Mouse (Mus musculus) limb, embryonic 14.5 days (tissue): ENCODE results near the gene Wdr77. TPM values are rescaled to one million over a fixed set of nuclear protein-coding genes. Genes with fewer than 3 reads are reported as not detected.

Source experiments
- ATAC-seq: fragments of 200-750 bp; cut with Nextera tagmentation; 2 replicates; pipeline ENCODE4 v1.8.0; 2017; ENCODE audit warnings: low read depth, moderate number of reproducible peaks, moderate TSS enrichment; ENCODE audit not compliant: low FRiP score
- DNase-seq: peaks from one replicate; pipeline ENCODE4 v3.0.0-alpha.2; 2015; ENCODE audit warnings: low spot score
- H3K27ac ChIP-seq: fragments of 300-500 bp; sonication (generic); replicated peaks from 2 replicates; pipeline ENCODE4 v1.5.1; 2014; ENCODE audit warnings: low read depth, mild to moderate bottlenecking, low read length, moderate library complexity, mixed read lengths
- H3K27me3 ChIP-seq: fragments of 300-500 bp; sonication (generic); 2 replicates; pipeline ENCODE4 v1.6.1; 2014; ENCODE audit warnings: low read length, mixed read lengths; ENCODE audit not compliant: control insufficient read depth, insufficient read depth
- H3K36me3 ChIP-seq: fragments of 300-500 bp; sonication (generic); 2 replicates; pipeline ENCODE4 v1.6.1; 2014; ENCODE audit warnings: mild to moderate bottlenecking, low read length, moderate library complexity, mixed read lengths; ENCODE audit not compliant: control insufficient read depth, insufficient read depth
- H3K4me1 ChIP-seq: fragments of 300-500 bp; sonication (generic); 2 replicates; pipeline ENCODE4 v1.6.1; 2014; ENCODE audit warnings: antibody characterized with exemption, low read length, mixed read lengths; ENCODE audit not compliant: control insufficient read depth, insufficient read depth
- H3K4me2 ChIP-seq: fragments of 300-500 bp; sonication (generic); replicated peaks from 2 replicates; pipeline ENCODE4 v1.6.1; 2014; ENCODE audit warnings: low read depth, mild to moderate bottlenecking, low read length, moderate library complexity; ENCODE audit not compliant: severe bottlenecking
- H3K4me3 ChIP-seq: fragments of 300-500 bp; sonication (generic); replicated peaks from 2 replicates; pipeline ENCODE4 v1.5.1; 2014; ENCODE audit warnings: low read length
- H3K9ac ChIP-seq: fragments of 300-500 bp; sonication (generic); 2 replicates; pipeline ENCODE4 v1.6.1; 2014; ENCODE audit warnings: mild to moderate bottlenecking, low read depth, low read length, moderate library complexity; ENCODE audit not compliant: severe bottlenecking
- H3K9me3 ChIP-seq: fragments of 300-500 bp; sonication (generic); 2 replicates; pipeline ENCODE4 v1.6.1; 2016; ENCODE audit warnings: low read length; ENCODE audit not compliant: control insufficient read depth
- POLR2A ChIP-seq: fragments of 200-500 bp; IDR thresholded peaks from 2 replicates; pipeline ENCODE4 v1.8.0; 2012; ENCODE audit warnings: inconsistent platforms, mild to moderate bottlenecking, moderate library complexity, borderline replicate concordance; ENCODE audit not compliant: insufficient read depth, insufficient read length; ENCODE audit errors: extremely low read depth
- WGBS: fragments of 180-500 bp; shearing (Covaris S2); extraction: QIAGEN DNeasy Blood & Tissue Kit; methylation state at CpG from one replicate; pipeline ENCODE4 v1.1.7; 2014; 5-methylcytosine and 5-hydroxymethylcytosine counted together
- polyA plus RNA-seq, 2 experiments: library from polyadenylated mRNA; depleted of rRNA in 1 of 2; stranded (reverse) in 1 of 2; unstranded in 1 of 2; fragments of >200 nt; fragmentation: Nextera tagmentation in 1 of 2; extraction: Ambion mirVana in 1 of 2; gene quantifications; 2 replicates each; pipeline versions ENCODE4 v1.2.1 to v1.2.3; 2012 to 2014

The Wdr77 gene
- polyA plus RNA-seq, 2 experiments = 92.1 to 107 TPM

GRCm38 (mm10) chr3:105932240-105933071 lies 26.7 kb upstream of the Wdr77 start, which contains the start of gene I830077J02Rik:
TSS of gene I830077J02Rik (minus strand) at chr3:105932664.
- Histone ChIP-seq H3K27ac (no peak within 1 kb of the TSS), H3K36me3 (no peaks in the 10 kb centered on the region), H3K9ac (no peak within 1 kb of the TSS), H3K4me2 (no peak within 1 kb of the TSS), H3K4me3 (no peak within 1 kb of the TSS), H3K4me1 (no peaks in the 10 kb centered on the region), H3K9me3 (no peaks in the 10 kb centered on the region), H3K27me3 (no peaks in the 10 kb centered on the region)
- ATAC-seq (no peak), DNase-seq (no peak)
- TF ChIP-seq POLR2A = no peak
- WGBS = 73% methylated on average over 8 of the region's 8 CpGs

- DNase-seq (no peak), ATAC-seq (no peak)
- Histone ChIP-seq H3K9ac (no peak overlapping the region), H3K4me2 (no peak overlapping the region), H3K36me3 (peaks cover 4% of the 10 kb centered on the region; the same call in 1 of the 2 replicates), H3K27ac (no peak overlapping the region), H3K27me3 (no peaks in the 10 kb centered on the region), H3K4me1 (no peaks in the 10 kb centered on the region), H3K4me3 (no peak overlapping the region), H3K9me3 (no peaks in the 10 kb centered on the region)
- no peak for TF ChIP-seq POLR2A
- WGBS = 94% methylated on average over 6 of the region's 6 CpGs
Observed at GRCm38 (mm10) chr3:105933926-105934325, 25.2 kb upstream of the Wdr77 start.

GRCm38 (mm10) chr3:105935033-105935432 lies 24.1 kb upstream of the Wdr77 start:
- WGBS = 90% methylated on average over 5 of the region's 5 CpGs
- H3K4me3 ChIP-seq = no peak overlapping the region
- no peak for TF ChIP-seq POLR2A
- H3K9me3 ChIP-seq = no peaks in the 10 kb centered on the region
- H3K27me3 ChIP-seq = no peaks in the 10 kb centered on the region
- peak; percentile 12 for DNase-seq
- no peak overlapping the region for H3K4me2 ChIP-seq
- peaks cover 4% of the 10 kb centered on the region; the same call in 1 of the 2 replicates for H3K36me3 ChIP-seq
- H3K4me1 ChIP-seq = no peaks in the 10 kb centered on the region
- no peak overlapping the region for H3K9ac ChIP-seq
- ATAC-seq = no peak
- H3K27ac ChIP-seq = no peak overlapping the region

GRCm38 (mm10) chr3:105936111-105936510 lies 23.1 kb upstream of the Wdr77 start:
- Histone ChIP-seq H3K27ac (no peak overlapping the region), H3K4me3 (no peak overlapping the region), H3K9me3 (no peaks in the 10 kb centered on the region), H3K4me1 (no peaks in the 10 kb centered on the region), H3K36me3 (peaks cover 12% of the 10 kb centered on the region), H3K4me2 (no peak overlapping the region), H3K9ac (no peak overlapping the region), H3K27me3 (no peaks in the 10 kb centered on the region)
- 87% methylated on average over 4 of the region's 4 CpGs for WGBS
- ATAC-seq (no peak), DNase-seq (no peak)
- no peak for TF ChIP-seq POLR2A

DNA sequence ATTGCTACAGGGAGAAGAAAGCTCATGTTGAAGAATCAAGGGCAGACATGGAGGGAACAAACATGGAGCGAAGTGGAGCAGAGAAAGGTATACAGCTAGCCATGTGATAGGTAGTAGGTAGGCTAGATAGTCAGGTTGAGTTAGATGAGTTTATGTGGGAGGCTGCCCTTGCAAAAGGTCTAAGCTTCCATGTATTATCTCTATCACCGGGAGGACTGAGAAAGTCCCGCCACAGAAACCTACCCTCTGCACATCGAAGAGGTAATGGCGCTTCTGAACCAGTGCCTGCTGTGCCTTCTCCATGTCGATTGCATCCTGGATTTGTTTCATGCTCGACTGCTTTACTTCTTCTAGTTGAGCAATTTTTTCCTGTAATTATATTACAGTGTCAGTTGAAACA lies 7.8 kb upstream of the Wdr77 start:
- no peaks in the 10 kb centered on the region for H3K4me1 ChIP-seq
- TF ChIP-seq POLR2A = no peak
- H3K36me3 ChIP-seq = peaks cover 78% of the 10 kb centered on the region
- no peak overlapping the region for H3K9ac ChIP-seq
- WGBS = 95% methylated on average over 7 of the region's 7 CpGs
- H3K27ac ChIP-seq = no peak overlapping the region
- H3K4me2 ChIP-seq = no peak overlapping the region
- ATAC-seq (no peak), DNase-seq (no peak)
- H3K4me3 ChIP-seq = no peak overlapping the region
- no peaks in the 10 kb centered on the region for H3K27me3 ChIP-seq
- H3K9me3 ChIP-seq = no peaks in the 10 kb centered on the region

GRCm38 (mm10) chr3:105957235-105957634 lies 1.9 kb upstream of the Wdr77 start:
- ATAC-seq (no peak), DNase-seq (no peak)
- Histone ChIP-seq H3K27me3 (no peaks in the 10 kb centered on the region), H3K9ac (no peak overlapping the region), H3K4me3 (no peak overlapping the region; the same call in 1 of the 2 replicates), H3K4me2 (no peak overlapping the region), H3K4me1 (peaks cover 16% of the 10 kb centered on the region), H3K27ac (no peak overlapping the region), H3K9me3 (no peaks in the 10 kb centered on the region), H3K36me3 (peaks cover 37% of the 10 kb centered on the region)
- TF ChIP-seq POLR2A = no peak
- 91% methylated on average over 1 of the region's 1 CpGs for WGBS
